Mouse (Mus musculus): ENCODE measurements around the gene Il22ra1.

Il22ra1 gene

GRCm38 (mm10) chr4:135733901-135734300, 5.9 kb downstream of the Il22ra1 start:
- DNase-seq (ENCODE audit: low read depth, low spot score), result no peak

DNA sequence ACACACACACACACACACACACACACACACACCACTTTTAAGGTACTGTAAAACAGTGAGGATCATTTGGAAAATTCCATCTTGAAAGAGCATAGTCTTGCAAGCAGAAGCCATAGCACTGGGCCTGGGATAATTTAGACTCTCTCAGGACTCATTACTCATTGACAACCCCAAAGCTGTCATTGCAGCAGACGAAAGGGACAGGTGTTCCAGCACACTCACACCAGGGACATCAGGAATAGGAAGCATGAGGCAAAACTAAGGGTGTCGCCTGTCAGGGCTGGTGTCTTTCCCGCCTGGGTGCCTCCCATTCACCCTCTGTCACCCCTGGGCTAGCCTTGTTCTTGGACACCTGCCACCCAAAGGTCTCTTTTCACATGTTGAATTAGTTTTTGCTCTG, 8.9 kb downstream of the Il22ra1 start:
- no peak for DNase-seq (ENCODE audit: low read depth, low spot score)

GRCm38 (mm10) chr4:135738237-135738636, 10.3 kb downstream of the Il22ra1 start:
- DNase-seq (ENCODE audit: low read depth, low spot score), result no peak

GRCm38 (mm10) chr4:135739148-135739547, 11.2 kb downstream of the Il22ra1 start:
- no peak for DNase-seq (ENCODE audit: low read depth, low spot score)

- no peak for DNase-seq (ENCODE audit: low read depth, low spot score)
Observed at GRCm38 (mm10) chr4:135739672-135740071, 11.7 kb downstream of the Il22ra1 start.

DNA sequence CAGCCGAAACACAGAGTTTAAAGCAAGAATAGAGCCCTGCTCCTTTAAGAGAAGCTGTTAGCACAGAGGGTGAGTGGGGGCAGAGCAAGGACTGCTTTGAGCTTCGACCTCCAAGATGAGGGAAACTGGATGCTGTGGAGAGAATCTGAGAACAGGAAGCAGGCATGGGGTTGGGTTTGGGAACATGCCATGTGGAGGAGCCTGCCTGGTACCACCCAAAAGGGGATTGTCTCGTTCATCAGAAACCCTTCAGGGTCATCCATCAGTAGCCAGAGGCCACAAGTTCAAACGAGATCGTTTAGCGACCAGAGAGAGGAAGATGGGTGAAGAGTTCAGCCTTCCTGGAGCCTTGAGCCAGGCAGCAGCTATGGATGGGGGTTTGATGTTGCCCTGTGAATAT, 15.5 kb downstream of the Il22ra1 start:
- no peak for DNase-seq (ENCODE audit: low read depth, low spot score)

GRCm38 (mm10) chr4:135744726-135745448, 16.9 kb downstream of the Il22ra1 start:
- DNase-seq (ENCODE audit: low read depth, low spot score), result no peak

DNA sequence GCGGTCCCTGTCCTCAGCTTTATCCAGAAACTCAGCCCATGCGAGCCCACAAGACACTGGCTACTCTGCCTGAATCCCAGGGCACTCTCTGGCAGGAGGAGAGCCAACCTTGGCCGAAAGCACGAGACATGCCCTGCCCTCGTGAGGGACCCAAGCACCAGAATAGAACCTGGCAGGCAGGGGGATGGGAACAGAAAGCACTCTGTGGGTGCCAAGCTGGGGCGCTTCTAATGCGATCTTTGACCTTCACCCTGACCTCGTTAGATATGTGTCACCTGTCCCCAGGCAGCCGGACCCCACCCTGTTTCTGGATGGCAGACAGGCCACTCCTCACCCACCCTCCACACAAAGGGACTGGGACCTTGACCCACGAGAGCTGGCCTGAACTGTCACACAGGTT, 17.6 kb downstream of the Il22ra1 start:
- DNase-seq (ENCODE audit: low read depth, low spot score), result no peak

GRCm38 (mm10) chr4:135750896-135751295, 22.9 kb downstream of the Il22ra1 start:
- DNase-seq (ENCODE audit: low read depth, low spot score), result no peak

DNA sequence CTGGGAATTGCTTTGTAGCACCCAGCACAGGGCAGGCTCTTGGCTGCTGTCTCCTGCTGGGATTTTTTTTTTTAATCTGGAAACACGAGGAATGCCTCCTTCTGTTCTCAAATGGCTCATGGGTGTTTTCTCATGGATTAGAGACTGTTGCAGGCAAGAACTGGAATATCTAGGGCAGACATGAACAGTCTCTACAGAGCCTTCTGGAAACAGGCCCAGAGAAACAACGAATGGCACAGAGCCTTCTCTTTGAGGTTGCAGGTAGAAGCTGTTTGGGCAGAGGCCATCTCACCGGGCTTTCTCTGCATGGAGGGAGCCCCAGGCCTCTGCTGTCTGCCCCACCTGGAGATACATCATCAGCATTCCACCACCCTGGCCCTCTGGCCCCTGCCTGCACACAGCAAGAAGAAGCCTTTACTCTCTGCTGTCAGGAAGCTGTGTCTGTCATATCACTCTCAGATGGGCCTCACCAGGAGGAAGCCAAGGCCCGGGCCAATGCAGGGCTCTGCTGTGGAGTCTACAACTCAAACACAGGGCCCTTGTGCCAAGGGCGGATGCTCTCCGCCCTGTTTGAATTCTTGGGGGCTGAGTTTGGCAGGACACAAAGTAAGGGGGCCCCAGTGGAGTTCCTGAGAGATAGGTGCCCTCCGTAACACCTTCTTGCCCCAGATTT, 24.3 kb downstream of the Il22ra1 start:
- no peak for DNase-seq (ENCODE audit: low read depth, low spot score)

GRCm38 (mm10) chr4:135752779-135753164, 24.8 kb downstream of the Il22ra1 start:
- DNase-seq (ENCODE audit: low read depth, low spot score), result no peak

- DNase-seq (ENCODE audit: low read depth, low spot score), result no peak
Observed at GRCm38 (mm10) chr4:135758331-135758730, 30.4 kb downstream of the Il22ra1 start.

GRCm38 (mm10) chr4:135758825-135759224, 30.9 kb downstream of the Il22ra1 start:
- no peak for DNase-seq (ENCODE audit: low read depth, low spot score)

- DNase-seq (ENCODE audit: low read depth, low spot score), result no peak
Observed at GRCm38 (mm10) chr4:135759356-135759976, 31.5 kb downstream of the Il22ra1 start, which contains the start of gene Myom3. Gene Myom3, plus strand, starts transcription at chr4:135759715.

DNA sequence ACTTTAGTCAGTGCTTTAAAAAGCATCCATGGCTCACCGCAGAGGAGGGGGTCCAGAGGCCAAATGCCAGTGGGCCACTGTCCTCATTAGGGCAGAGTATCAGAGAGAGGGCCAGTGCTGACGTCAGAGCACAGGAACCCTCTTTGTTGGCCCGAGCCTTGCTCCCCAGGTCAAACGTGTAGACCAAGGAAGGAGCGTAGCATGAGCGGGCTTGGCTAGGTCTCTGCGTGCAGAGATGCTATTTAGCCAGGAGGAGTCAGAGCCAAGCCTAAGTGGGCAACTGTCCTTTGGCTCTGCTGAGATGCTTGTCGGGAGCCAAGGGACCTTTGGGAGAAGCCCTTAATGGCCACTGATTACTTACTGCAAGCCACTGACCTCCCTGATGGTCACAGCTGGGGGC, 33.1 kb downstream of the Il22ra1 start:
- no peak for DNase-seq (ENCODE audit: low read depth, low spot score)

DNA sequence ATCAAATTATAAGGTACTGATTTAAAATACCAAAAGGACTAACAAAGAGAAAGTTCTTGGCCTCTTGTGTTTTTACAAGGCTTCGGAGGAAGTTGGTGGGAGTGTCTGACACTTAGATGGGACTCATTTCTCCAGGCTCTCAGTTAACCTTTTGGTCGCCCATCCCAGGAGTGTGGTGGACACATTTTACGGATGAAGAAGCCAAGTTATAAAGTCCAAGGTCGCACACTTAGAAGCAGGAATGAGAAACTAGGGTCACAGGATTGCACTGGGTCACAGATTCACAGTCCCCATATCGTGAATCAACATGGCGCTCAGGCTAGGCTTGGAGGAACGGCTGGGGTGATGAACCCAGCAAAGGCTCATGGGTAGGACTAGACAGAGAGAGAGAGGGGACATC, 33.6 kb downstream of the Il22ra1 start:
- no peak for DNase-seq (ENCODE audit: low read depth, low spot score)

DNA sequence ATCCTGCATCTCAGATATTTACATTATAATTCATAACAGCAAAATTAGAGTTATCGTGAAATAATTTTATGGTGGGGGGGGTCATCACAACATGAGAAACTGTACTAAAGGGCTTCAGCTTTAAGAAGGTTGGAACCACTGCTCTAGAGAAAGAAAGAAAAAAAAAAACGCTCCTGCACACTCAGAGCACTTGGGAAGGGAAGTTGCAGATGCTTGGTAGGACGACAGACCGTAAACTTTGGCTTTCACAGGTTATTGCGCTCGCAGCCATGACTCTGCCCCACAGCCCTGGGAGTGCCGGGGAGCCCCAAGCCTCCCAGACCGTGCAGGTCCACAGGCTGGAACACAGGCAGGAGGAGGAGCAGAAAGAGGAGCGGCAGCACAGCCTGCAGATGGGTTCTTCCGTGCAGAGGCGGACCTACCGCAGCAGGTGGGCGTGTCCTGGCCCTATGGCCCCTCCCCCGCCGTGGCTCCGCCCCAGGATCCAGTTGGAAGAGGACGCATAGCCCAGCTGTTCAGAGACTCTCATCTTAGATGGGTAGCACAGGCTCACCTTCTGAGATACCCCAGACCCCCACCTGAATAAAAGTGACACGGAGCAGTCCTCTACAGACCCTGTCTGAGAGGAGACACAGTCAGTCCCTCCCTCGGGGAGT, 34.4 kb downstream of the Il22ra1 start:
- DNase-seq (ENCODE audit: low read depth, low spot score), result no peak

DNA sequence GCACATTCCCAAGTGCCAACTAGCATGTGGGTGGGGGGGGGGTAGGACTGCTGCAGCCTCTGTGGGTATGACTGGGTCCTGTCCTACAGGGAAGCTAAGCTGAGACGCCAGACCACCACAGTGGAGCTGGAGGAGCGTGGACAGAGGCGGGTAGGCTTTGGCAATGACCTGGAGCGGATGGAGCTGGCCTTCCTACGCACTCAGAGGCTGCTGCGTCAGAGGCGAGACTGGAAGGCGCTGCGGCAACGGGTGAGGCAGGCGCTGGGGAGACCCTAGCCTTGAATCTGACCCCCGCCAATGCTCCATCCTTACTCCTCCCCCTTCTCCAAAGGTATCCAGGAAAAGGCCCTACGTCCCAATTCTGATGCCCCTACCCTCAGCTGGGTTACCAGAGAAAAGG, 36.7 kb downstream of the Il22ra1 start:
- no peak for DNase-seq (ENCODE audit: low read depth, low spot score)

DNA sequence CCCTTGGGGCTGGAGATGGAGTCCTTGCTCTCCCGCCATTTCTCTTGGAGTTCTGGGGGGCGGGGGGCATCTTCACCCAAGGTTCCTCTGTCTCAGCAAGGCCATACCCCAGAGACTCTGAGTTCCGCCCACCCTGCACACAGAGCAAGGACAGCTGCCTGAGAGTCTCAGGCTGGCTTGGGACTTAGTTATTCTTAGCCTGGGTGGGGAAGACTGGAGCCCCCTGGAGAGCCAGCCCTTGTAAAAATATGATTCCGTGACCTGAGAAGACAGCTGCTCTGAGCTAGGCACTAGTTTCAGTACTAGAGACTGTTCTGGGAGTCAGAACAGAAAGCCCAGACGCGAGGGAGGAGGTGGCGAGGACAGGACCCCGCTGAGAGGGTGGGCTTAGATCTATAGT, 37.7 kb downstream of the Il22ra1 start:
- no peak for DNase-seq (ENCODE audit: low read depth, low spot score)

DNA sequence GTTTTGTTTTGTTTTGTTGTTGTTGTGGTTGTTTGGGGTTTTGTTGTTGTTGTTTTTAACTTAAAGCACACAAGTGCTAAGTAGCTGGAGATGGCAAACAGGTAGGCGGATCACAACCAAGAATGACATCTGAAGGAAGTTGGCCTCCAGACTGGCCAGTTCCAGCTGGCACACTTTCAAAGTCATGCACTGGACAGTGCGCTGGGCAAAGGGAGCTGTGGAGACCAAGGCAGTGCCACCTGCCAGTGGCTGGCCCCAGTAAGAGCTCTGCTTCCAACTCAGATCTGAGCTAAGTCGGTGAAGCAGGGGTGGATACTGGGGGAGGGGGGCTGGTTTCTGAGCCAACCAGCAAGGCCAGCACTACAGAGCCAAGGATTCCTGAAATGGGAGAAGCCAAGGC, 39.0 kb downstream of the Il22ra1 start:
- no peak for DNase-seq (ENCODE audit: low read depth, low spot score)

- DNase-seq (ENCODE audit: low read depth, low spot score), result no peak
Observed at GRCm38 (mm10) chr4:135768572-135769526, 40.9 kb downstream of the Il22ra1 start.
